Mouse (Mus musculus) urinary bladder, postnatal 4 days (tissue): Measurements from ENCODE around the gene Ap4e1.

Experiments used
- DNase-seq, 2 experiments: peaks; one replicate each; pipeline ENCODE4 v3.0.0; 2021 to 2022; ENCODE audit warnings: low spot score in 2 of 2

The Ap4e1 gene

GRCm38 (mm10) chr2:127008469-127008998 is at the start of gene Ap4e1:
Ap4e1 (plus strand) TSS chr2:127008717.
- peak; percentile 89 to 99 for DNase-seq

DNA sequence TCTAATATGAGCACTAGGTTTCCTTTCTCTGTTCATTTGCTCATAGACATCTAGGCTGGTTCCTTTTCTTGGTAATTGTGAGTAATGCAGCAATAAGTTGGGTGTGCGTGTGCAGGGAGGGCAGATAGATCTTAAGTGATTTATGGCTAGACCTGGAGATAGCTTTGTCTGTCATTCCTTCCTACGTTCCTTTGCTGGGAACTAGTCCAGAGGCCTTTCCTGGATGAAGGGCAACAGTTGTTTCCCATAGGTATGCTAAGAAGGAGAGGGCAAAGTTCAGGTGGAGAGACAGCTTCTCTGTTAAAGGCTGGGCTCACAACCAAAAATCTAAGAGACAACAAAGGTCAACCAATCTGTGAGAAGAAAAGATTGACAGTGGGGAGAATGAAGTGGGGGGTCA is 46.8 kb upstream of the Ap4e1 start:
- DNase-seq: no peak

DNA sequence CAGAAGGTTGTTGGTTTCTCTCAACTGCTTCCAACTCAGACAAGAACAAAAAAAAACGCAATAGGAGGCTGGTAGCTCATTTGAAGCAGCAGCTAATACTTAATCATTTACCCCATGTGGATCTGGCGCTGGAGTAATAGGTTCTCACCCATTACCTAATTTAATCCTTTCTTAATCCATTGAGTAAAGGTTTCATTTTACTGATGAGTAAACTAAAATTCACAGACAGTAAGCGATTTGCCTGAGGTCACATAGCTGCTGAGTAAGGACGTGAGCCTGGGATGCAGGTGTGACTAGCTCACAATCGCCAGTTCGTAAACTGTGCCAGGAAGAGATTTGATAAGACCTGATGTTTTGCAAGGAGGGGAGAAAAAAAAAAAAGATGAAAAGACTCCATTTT is 31.1 kb upstream of the Ap4e1 start:
- no peak for DNase-seq

DNA sequence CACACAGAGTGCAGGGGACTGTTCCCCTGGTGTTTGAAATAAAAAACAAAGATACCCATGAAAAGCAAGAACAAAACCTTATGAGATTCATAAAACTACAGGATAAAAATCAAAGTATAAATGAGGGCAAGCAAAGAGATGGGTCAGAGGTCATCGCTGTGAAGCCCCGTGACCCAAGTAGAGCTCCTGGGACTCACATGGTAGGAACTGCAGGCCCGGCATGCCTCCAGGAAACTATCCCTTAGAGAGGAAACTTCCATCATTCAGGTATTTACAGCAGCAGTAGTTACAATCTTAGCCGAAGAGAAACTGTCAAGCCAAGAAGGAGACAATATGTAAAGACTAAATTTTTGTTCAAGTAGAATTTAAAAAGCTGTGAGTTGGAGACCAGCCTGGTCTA is 25.3 kb upstream of the Ap4e1 start:
- no peak for DNase-seq

DNA sequence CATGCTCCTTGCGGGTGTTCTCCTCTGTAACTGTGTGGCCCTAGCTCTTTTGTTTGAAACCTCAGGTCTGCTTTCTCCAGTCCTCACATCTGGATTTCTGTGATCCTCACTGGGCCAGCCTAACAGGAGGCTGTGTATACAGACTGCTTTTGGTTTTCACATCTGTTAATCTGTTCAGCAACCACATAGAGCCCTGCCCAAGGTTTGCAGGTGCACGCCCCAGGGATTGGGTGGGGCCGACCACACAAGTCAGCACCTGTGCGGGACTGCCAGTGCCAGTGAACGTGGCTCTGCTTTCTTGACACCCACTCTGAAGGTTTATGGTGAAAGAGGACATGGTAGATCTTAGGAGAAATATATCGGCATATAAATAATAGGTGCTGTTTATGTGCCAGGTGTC is 18.6 kb upstream of the Ap4e1 start:
- DNase-seq: no peak

- DNase-seq: no peak
Measured at GRCm38 (mm10) chr2:126992742-126993141, 15.8 kb upstream of the Ap4e1 start.

- DNase-seq: no peak
Measured at GRCm38 (mm10) chr2:126994384-126995166, 13.9 kb upstream of the Ap4e1 start.

GRCm38 (mm10) chr2:126996737-126997136 is 11.8 kb upstream of the Ap4e1 start:
- no peak for DNase-seq

DNA sequence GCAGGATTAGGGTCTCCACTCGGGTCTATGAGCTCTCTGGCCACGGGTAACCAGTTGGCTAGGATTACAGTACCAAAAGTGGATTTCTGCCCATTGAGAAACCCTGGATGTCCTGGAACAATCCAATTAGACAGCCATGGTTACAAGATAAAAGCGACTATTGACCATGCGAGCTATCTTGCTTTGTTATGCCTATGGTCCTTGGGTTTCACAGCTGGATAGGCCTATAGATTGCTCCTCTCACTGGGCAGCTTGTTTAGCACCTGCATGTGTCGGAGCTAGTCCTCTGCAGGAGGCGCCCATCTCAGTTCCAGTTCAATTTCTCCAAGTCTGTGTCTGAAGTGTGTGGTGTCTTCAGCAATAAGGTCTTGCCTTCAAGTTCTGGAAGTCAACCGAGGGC is 10.3 kb upstream of the Ap4e1 start:
- DNase-seq: no peak

GRCm38 (mm10) chr2:127000406-127001324 is 7.9 kb upstream of the Ap4e1 start:
- DNase-seq: no peak

DNA sequence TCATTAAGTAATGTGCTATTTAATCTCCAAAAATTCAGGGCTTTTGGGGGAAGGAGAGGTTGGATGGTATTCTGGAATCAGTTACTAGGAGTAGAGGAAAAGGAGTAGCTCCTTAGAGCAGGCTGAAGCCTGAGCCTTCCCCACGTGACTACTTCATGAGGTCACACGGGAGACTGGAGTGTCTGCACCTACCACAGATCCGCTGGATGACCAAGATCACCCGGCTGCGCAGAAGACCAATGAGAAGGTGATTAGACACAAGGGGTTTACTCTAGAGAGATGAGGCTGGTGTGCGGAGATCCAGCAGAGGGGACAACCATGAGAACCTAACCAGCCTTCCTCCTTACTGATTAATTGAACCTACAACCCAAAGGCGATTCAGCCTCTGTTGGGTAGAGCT is 4.5 kb upstream of the Ap4e1 start:
- DNase-seq: no peak

GRCm38 (mm10) chr2:127006634-127007370 is 1.7 kb upstream of the Ap4e1 start:
- DNase-seq: no peak

- no peak for DNase-seq
Measured at GRCm38 (mm10) chr2:127007509-127007908, 1.0 kb upstream of the Ap4e1 start.

- no peak for DNase-seq
Measured at GRCm38 (mm10) chr2:127035006-127035605, 26.6 kb downstream of the Ap4e1 start.

GRCm38 (mm10) chr2:127037299-127037698 is 28.8 kb downstream of the Ap4e1 start:
- no peak for DNase-seq

DNA sequence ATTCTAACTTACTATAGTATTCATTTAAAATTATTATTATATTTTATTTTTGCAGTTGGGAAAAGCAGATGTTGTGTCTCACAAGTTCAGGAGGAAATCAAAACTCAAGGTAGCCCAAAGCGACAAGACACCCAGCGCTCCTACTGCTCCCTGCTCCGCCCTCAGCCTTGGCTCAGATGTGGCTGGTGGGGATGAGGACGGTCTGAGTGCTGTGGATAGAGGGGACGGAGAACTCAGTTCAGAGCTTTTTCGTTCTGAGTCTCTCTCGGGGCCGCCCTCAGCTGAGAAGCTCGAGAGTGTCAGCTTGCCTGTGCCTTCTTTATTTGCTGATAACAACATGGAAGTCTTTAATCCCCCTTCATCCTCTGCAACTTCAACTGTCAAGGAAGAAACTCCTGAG is 53.0 kb downstream of the Ap4e1 start:
- no peak for DNase-seq

GRCm38 (mm10) chr2:127068806-127069205 is 60.3 kb downstream of the Ap4e1 start:
- no peak for DNase-seq

DNA sequence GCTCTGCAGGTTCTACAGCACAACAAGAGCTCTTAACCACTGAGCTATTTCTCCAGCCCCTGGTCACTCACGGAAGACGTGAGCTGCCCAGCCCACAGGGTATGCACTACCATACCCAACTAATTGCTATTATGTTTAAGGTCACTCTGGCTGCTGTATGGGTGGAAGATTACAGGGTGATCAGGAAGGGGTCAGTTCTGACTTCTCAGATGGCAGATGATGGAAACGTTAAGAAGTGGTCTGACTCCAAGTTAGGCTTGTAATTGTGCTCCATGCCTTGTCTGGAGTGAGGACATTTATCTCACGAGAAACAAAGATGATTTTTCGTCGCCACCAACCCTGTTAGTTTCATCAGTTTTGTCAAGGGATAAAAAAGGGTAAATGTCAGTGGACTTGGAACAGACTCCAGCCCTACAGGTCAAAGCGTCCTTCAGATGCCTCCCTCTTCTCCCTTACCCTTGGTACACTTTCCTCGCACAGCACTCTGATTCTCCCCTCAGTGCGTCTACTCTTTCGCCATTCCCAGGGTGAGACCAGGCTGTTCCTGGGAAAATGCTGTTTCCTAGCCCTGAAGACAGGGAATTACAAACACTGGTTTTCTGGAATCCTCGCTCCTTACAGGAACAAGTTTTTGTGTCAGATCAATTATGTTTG is 61.4 kb downstream of the Ap4e1 start:
- no peak for DNase-seq

DNA sequence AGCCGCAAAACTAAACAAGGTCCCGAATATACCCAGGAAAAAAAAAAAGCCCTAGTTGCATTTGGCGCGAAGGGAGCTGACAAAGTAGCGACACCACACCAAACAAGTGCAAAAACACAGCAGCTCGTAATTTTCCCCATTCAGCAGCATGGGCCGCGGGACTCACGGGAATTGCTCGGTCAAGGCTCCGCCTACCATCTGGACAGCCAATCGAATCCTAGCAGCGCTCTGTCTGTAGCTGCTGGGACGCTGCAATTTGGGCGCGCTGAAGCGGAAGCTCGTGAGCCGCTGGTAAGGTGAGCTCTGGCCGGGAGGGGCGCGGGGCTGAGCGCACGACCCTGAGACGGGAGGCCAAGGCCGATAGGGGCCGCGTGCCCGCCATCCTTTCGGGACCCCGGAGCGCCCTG is 61.9 kb downstream of the Ap4e1 start, which contains the start of gene Blvra:
TSS of gene Blvra (plus strand) at position 231 of the 407 bp plus-strand sequence.
- peak; percentile 80 to 86 for DNase-seq

GRCm38 (mm10) chr2:127070879-127071278 is 62.4 kb downstream of the Ap4e1 start:
- DNase-seq: no peak

DNA sequence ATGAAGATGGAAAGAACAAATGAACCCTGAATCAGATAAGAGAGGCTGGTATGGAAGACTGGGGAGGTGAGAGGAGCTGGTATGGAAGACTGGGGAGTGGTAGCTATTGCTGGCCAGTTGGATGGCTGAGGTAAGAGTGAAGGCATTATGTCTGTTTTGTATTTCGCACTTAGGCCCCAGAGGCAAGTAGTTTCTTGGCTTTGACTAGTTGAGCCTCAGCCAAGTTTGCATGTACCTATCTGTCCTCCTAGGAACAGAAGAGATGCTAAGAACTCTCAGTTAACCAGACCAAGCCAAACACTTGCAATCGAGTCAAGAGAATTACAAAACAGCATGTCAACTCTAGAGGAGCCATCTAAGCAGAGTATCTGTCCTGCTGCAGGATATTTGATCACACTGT is 65.6 kb downstream of the Ap4e1 start:
- no peak for DNase-seq
